Mouse (Mus musculus): ENCODE measurements around the gene Pum2.

DNA sequence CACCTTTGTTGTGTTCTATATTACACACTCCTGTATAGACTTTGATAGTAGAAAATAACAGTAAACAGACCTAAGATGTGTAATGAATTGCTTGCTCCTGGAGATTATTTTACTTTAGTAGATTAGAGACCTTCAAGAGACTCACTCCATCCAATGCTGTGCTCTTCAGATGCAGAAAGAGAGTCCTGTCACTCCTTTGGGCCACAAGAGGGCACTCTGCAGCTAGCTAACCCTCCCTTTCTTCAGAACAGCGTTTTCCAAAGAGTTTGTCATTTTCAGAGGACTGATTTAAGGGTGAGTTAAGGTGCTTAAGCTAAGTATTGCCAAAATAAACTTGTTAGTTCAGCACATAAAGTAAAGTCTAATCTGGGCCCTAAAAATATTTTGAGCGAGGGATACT lies 25.0 kb downstream of the Pum2 start:
- TF ChIP-seq CTCF (IDR thresholded peaks at IDR 0.05; ENCODE audit: extremely low read depth, insufficient read depth, insufficient read length, insufficient replicate concordance) = peak; percentile 65; the same call in 1 of the 2 replicates
- no peak for TF ChIP-seq POLR2A (IDR thresholded peaks at IDR 0.05; ENCODE audit: low read depth, low read length)

All from spleen, adult 2 months (tissue).